Mouse (Mus musculus) adrenal gland, postnatal 4 days (tissue): ENCODE data around the gene Tcf3. TPM values are rescaled to one million over a fixed set of nuclear protein-coding genes. Genes with fewer than 3 reads are reported as not detected.

Experiments used
- DNase-seq, 2 experiments: peaks; one replicate each; pipeline ENCODE4 v3.0.0; 2021 to 2022; ENCODE audit warnings: low spot score in 2 of 2, mixed read lengths in 2 of 2
- total RNA-seq, 2 experiments: library from RNA; stranded (reverse); gene quantifications; 2 replicates each; pipeline ENCODE4 v1.2.3; 2021

Gene Tcf3
- total RNA-seq, 2 experiments from 2014 or later = 112 to 116 TPM

GRCm38 (mm10) chr10:80441598-80441997 is 8.2 kb upstream of the Tcf3 start:
- DNase-seq = no peak

GRCm38 (mm10) chr10:80440031-80440430 is 6.6 kb upstream of the Tcf3 start:
- no peak for DNase-seq

GRCm38 (mm10) chr10:80437973-80438372 is 4.5 kb upstream of the Tcf3 start:
- no peak for DNase-seq

GRCm38 (mm10) chr10:80436276-80436675 is 2.8 kb upstream of the Tcf3 start:
- DNase-seq = no peak

GRCm38 (mm10) chr10:80435764-80436163 is 2.3 kb upstream of the Tcf3 start:
- DNase-seq = no peak

GRCm38 (mm10) chr10:80434823-80435222 is 1.4 kb upstream of the Tcf3 start:
- no peak for DNase-seq

GRCm38 (mm10) chr10:80434233-80434592 is 766 bp upstream of the Tcf3 start:
- DNase-seq = no peak

GRCm38 (mm10) chr10:80432936-80433512 is 423 bp downstream of the Tcf3 start:
- DNase-seq = no peak

GRCm38 (mm10) chr10:80432387-80432785 is 1.1 kb downstream of the Tcf3 start:
- DNase-seq = no peak

- DNase-seq = no peak
Measured at GRCm38 (mm10) chr10:80431570-80432386, 1.7 kb downstream of the Tcf3 start.

- no peak for DNase-seq
Measured at GRCm38 (mm10) chr10:80430375-80430980, 3.0 kb downstream of the Tcf3 start.

GRCm38 (mm10) chr10:80429800-80430199 is 3.6 kb downstream of the Tcf3 start:
- no peak for DNase-seq

- no peak for DNase-seq
Measured at GRCm38 (mm10) chr10:80425041-80425440, 8.4 kb downstream of the Tcf3 start.

- DNase-seq = no peak
Measured at GRCm38 (mm10) chr10:80423562-80423961, 9.9 kb downstream of the Tcf3 start.

GRCm38 (mm10) chr10:80421651-80422472 is 11.6 kb downstream of the Tcf3 start:
- no peak for DNase-seq

GRCm38 (mm10) chr10:80421208-80421607 is 12.2 kb downstream of the Tcf3 start:
- DNase-seq = no peak

GRCm38 (mm10) chr10:80420729-80421128 is 12.7 kb downstream of the Tcf3 start:
- DNase-seq = no peak

- no peak for DNase-seq
Measured at GRCm38 (mm10) chr10:80419419-80419818, 14.0 kb downstream of the Tcf3 start.

- DNase-seq = peak in 1 of 2 experiments; percentile 43
Measured at GRCm38 (mm10) chr10:80418311-80418710, 15.1 kb downstream of the Tcf3 start.

- DNase-seq = no peak
Measured at GRCm38 (mm10) chr10:80417841-80418240, 15.6 kb downstream of the Tcf3 start.

- DNase-seq = no peak
Measured at GRCm38 (mm10) chr10:80417371-80417770, 16.1 kb downstream of the Tcf3 start.

- DNase-seq = no peak
Measured at GRCm38 (mm10) chr10:80415566-80415965, 17.9 kb downstream of the Tcf3 start.
